Mouse (Mus musculus) heart, embryonic 13.5 days (tissue): ENCODE data around the gene Prmt1. TPM values are rescaled to one million over a fixed set of nuclear protein-coding genes. Genes with fewer than 3 reads are reported as not detected.

Source experiments
- ATAC-seq: fragments of 200-750 bp; cut with Nextera tagmentation; 2 replicates; pipeline ENCODE4 v1.8.0; 2017; ENCODE audit warnings: moderate TSS enrichment; ENCODE audit not compliant: insufficient number of reproducible peaks, low FRiP score, low TSS enrichment; ENCODE audit errors: extremely low read depth
- H3K27ac ChIP-seq: fragments of 300-500 bp; sonication (generic); replicated peaks from 2 replicates; pipeline ENCODE4 v1.5.1; 2015; ENCODE audit warnings: moderate library complexity, mild to moderate bottlenecking, inconsistent platforms
- H3K27me3 ChIP-seq: fragments of 300-500 bp; sonication (generic); replicated peaks from 2 replicates; pipeline ENCODE4 v1.6.1; 2015; ENCODE audit warnings: mild to moderate bottlenecking, inconsistent platforms
- H3K36me3 ChIP-seq: fragments of 300-500 bp; sonication (generic); 2 replicates; pipeline ENCODE4 v1.6.1; 2015; ENCODE audit warnings: mild to moderate bottlenecking, inconsistent platforms
- H3K4me1 ChIP-seq: fragments of 300-500 bp; sonication (generic); 2 replicates; pipeline ENCODE4 v1.6.1; 2015; ENCODE audit warnings: inconsistent platforms
- H3K4me2 ChIP-seq: fragments of 300-500 bp; sonication (generic); 2 replicates; pipeline ENCODE4 v1.6.1; 2015; ENCODE audit warnings: inconsistent platforms, mild to moderate bottlenecking, moderate library complexity
- H3K4me3 ChIP-seq: fragments of 300-500 bp; sonication (generic); 2 replicates; pipeline ENCODE4 v1.5.1; 2015; ENCODE audit warnings: moderate library complexity, mild to moderate bottlenecking, inconsistent platforms
- H3K9ac ChIP-seq: fragments of 300-500 bp; sonication (generic); 2 replicates; pipeline ENCODE4 v1.6.1; 2015; ENCODE audit warnings: inconsistent platforms, mild to moderate bottlenecking, moderate library complexity
- H3K9me3 ChIP-seq: fragments of 300-500 bp; sonication (generic); 2 replicates; pipeline ENCODE4 v1.6.1; 2016; ENCODE audit warnings: inconsistent platforms
- WGBS: fragments of 180-500 bp; shearing (Covaris S2); methylation state at CpG from one replicate; pipeline ENCODE4 v1.1.7; 2015; ENCODE audit warnings: mixed read lengths; 5-methylcytosine and 5-hydroxymethylcytosine counted together
- polyA plus RNA-seq: library from polyadenylated mRNA; unstranded; fragments of >200 nt; fragmentation: Nextera tagmentation; extraction: Ambion mirVana; gene quantifications from 2 replicates; pipeline ENCODE4 v1.2.1, GENCODE M21; 2015

Prmt1 gene
- polyA plus RNA-seq, 1 experiment from 2014 or later = 438 TPM

DNA sequence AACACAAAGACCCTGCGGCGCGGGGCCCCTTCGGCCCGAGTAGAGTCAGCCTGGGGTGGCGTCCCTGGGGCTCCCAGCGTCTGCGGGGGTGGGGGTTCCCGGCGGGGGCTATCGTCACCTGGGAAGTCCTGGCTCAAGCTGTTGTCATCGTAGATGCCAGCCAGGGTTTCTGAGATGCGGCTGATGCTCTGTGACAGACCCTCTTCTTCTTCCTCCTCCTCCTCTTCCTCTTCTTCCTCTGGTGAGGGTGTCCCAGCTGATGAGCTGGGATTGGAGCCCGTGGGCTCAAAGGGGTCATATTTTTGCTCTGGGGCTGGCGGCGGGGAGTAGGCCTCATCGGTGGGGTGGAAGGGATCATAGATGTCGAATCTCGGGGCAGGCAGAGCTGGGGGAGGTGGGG, 22.0 kb upstream of the Prmt1 start:
- no peaks in the 10 kb centered on the region for H3K27me3 ChIP-seq
- no peak overlapping the region for H3K9ac ChIP-seq
- no peak overlapping the region for H3K27ac ChIP-seq
- H3K36me3 ChIP-seq = peaks cover 100% of the 10 kb centered on the region
- H3K4me3 ChIP-seq = no peak overlapping the region
- no peak for ATAC-seq
- peaks cover 23% of the 10 kb centered on the region for H3K4me1 ChIP-seq
- 94% methylated on average over 19 of the region's 19 CpGs for WGBS
- no peak overlapping the region for H3K4me2 ChIP-seq
- no peaks in the 10 kb centered on the region for H3K9me3 ChIP-seq

DNA sequence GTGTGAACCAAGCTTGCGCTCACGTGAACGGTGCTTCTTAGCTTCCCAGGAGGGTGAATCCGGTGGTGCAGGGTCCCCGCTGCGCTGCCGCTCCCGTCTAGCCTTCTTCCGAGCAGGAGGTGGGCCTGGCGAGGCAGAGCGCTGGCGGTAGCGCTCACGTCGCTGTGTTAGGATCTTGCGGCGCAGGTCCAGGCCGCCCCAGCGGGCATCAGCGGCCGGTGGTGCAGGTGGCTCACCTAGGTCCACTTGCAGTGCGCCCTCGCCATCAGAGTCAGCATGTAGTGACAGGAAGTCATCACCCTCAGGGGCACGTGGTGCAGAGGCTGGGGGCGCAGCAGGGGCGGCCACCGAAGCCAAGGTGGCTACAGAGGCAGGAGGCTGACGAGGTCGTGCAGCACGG, 21.5 kb upstream of the Prmt1 start:
- H3K4me1 ChIP-seq = peaks cover 18% of the 10 kb centered on the region
- H3K9me3 ChIP-seq = no peaks in the 10 kb centered on the region
- H3K27ac ChIP-seq = no peak overlapping the region
- no peak for ATAC-seq
- 93% methylated on average over 30 of the region's 30 CpGs for WGBS
- H3K36me3 ChIP-seq = peaks cover 100% of the 10 kb centered on the region
- no peak overlapping the region for H3K4me2 ChIP-seq
- H3K9ac ChIP-seq = no peak overlapping the region
- no peak overlapping the region for H3K4me3 ChIP-seq
- H3K27me3 ChIP-seq = no peaks in the 10 kb centered on the region

- no peaks in the 10 kb centered on the region for H3K9me3 ChIP-seq
- H3K4me2 ChIP-seq = no peak overlapping the region
- H3K27me3 ChIP-seq = no peaks in the 10 kb centered on the region
- peaks cover 100% of the 10 kb centered on the region for H3K36me3 ChIP-seq
- H3K4me1 ChIP-seq = peaks cover 18% of the 10 kb centered on the region
- no peak overlapping the region for H3K4me3 ChIP-seq
- H3K9ac ChIP-seq = no peak overlapping the region
- WGBS = 93% methylated on average over 29 of the region's 29 CpGs
- no peak for ATAC-seq
- H3K27ac ChIP-seq = no peak overlapping the region
Observed at GRCm38 (mm10) chr7:45007141-45007540, 20.8 kb upstream of the Prmt1 start.

GRCm38 (mm10) chr7:45006503-45006902, 20.1 kb upstream of the Prmt1 start:
- Histone ChIP-seq H3K9ac (no peak overlapping the region), H3K27ac (no peak overlapping the region), H3K9me3 (no peaks in the 10 kb centered on the region), H3K4me1 (peaks cover 18% of the 10 kb centered on the region), H3K36me3 (peaks cover 100% of the 10 kb centered on the region), H3K4me2 (no peak overlapping the region), H3K27me3 (no peaks in the 10 kb centered on the region), H3K4me3 (no peak overlapping the region)
- 96% methylated on average over 12 of the region's 12 CpGs for WGBS
- ATAC-seq = no peak

- H3K9ac ChIP-seq = peak overlapping the region; percentile 52; the same call in 1 of the 2 replicates
- no peak overlapping the region for H3K4me3 ChIP-seq
- peaks cover 25% of the 10 kb centered on the region for H3K4me1 ChIP-seq
- no peak overlapping the region for H3K4me2 ChIP-seq
- no peaks in the 10 kb centered on the region for H3K27me3 ChIP-seq
- H3K27ac ChIP-seq = 0 out of 2 replicates have a peak overlapping the region, but pooled peaks have one; percentile 28
- no peak for ATAC-seq
- peaks cover 100% of the 10 kb centered on the region for H3K36me3 ChIP-seq
- no peaks in the 10 kb centered on the region for H3K9me3 ChIP-seq
- WGBS = 85% methylated on average over 6 of the region's 6 CpGs
Observed at GRCm38 (mm10) chr7:45005321-45005992, 19.1 kb upstream of the Prmt1 start.

DNA sequence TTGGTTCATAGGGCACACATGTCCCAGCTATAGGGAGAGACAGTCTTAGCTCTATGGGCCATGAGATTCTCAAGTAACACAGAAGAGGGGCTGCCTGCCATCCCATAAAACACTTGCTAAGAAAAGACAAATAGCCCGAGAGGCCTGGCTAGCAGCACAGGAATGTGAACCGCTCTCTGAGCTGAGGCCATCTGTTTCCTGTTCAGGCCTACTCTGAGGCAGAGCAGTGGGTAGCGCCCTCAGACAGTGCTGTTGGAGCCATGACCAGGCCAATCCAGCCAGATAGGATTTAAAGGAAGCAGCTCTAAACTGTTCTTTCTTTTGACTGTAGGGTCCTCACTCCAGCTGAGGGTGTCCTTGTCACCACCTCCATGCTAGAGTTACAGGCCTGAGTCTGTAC, 18.2 kb upstream of the Prmt1 start:
- WGBS = 52% methylated on average over 3 of the region's 3 CpGs
- Histone ChIP-seq H3K27ac (peak overlapping the region; percentile 43; the same call in 1 of the 2 replicates), H3K4me3 (no peak overlapping the region), H3K4me2 (no peak overlapping the region), H3K27me3 (no peaks in the 10 kb centered on the region), H3K9ac (no peak overlapping the region), H3K4me1 (peaks cover 33% of the 10 kb centered on the region), H3K36me3 (peaks cover 100% of the 10 kb centered on the region), H3K9me3 (no peaks in the 10 kb centered on the region)
- ATAC-seq = no peak

DNA sequence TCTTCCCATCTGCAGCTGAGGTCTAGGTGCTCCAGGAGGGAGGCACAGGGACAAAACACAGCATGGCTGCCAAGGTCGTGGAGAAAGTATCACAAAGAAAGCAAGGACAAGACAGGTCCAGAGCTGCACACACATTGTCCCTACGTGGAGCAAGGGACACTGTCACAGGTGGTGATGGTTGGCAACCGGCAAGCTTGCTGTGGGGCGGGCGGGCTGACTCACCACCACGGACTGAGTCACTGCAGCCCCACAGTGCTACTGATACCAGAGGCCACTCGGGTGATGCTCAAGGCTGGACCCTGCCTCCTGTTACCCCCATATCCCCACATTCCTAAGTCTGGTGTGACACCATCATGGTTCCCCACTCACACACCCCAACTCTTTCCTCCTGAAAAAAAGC, 16.1 kb upstream of the Prmt1 start:
- H3K27me3 ChIP-seq = no peaks in the 10 kb centered on the region
- no peak overlapping the region for H3K4me3 ChIP-seq
- H3K36me3 ChIP-seq = peaks cover 80% of the 10 kb centered on the region
- H3K27ac ChIP-seq = no peak overlapping the region
- peaks cover 48% of the 10 kb centered on the region for H3K4me1 ChIP-seq
- no peak for ATAC-seq
- no peak overlapping the region for H3K4me2 ChIP-seq
- 72% methylated on average over 7 of the region's 7 CpGs for WGBS
- H3K9me3 ChIP-seq = no peaks in the 10 kb centered on the region
- peak overlapping the region; percentile 24; the same call in 1 of the 2 replicates for H3K9ac ChIP-seq

- Histone ChIP-seq H3K36me3 (peaks cover 67% of the 10 kb centered on the region), H3K27me3 (no peaks in the 10 kb centered on the region), H3K9me3 (no peaks in the 10 kb centered on the region), H3K4me1 (peaks cover 59% of the 10 kb centered on the region), H3K4me2 (no peak overlapping the region), H3K9ac (peak overlapping the region; percentile 50), H3K27ac (peak overlapping the region; percentile 5; the same call in 1 of the 2 replicates), H3K4me3 (no peak overlapping the region)
- WGBS = 81% methylated on average over 21 of the region's 21 CpGs
- no peak for ATAC-seq
Observed at GRCm38 (mm10) chr7:45000539-45001114, 14.3 kb upstream of the Prmt1 start.

- Histone ChIP-seq H3K4me2 (peak overlapping the region; percentile 92), H3K9ac (peak overlapping the region; percentile 34), H3K4me3 (peak overlapping the region; percentile 62), H3K4me1 (peaks cover 51% of the 10 kb centered on the region), H3K27me3 (no peaks in the 10 kb centered on the region), H3K27ac (peak overlapping the region; percentile 5), H3K36me3 (peaks cover 67% of the 10 kb centered on the region), H3K9me3 (no peaks in the 10 kb centered on the region)
- ATAC-seq = no peak
- WGBS = 54% methylated on average over 11 of the region's 11 CpGs
Observed at GRCm38 (mm10) chr7:44999753-45000152, 13.4 kb upstream of the Prmt1 start.

- H3K36me3 ChIP-seq = peaks cover 67% of the 10 kb centered on the region
- H3K4me3 ChIP-seq = peak within 1 kb of the TSS; percentile 62
- peak within 1 kb of the TSS; percentile 90 for H3K27ac ChIP-seq
- peaks cover 44% of the 10 kb centered on the region for H3K4me1 ChIP-seq
- no peak for ATAC-seq
- 1% methylated on average over 18 of the region's 18 CpGs for WGBS
- H3K27me3 ChIP-seq = no peaks in the 10 kb centered on the region
- H3K9ac ChIP-seq = peak within 1 kb of the TSS; percentile 87
- H3K9me3 ChIP-seq = no peaks in the 10 kb centered on the region
- H3K4me2 ChIP-seq = peak within 1 kb of the TSS; percentile 92
Observed at GRCm38 (mm10) chr7:44998501-44998955, 12.2 kb upstream of the Prmt1 start, which contains the start of gene Bcl2l12. Bcl2l12 (minus strand) TSS chr7:44998712.

DNA sequence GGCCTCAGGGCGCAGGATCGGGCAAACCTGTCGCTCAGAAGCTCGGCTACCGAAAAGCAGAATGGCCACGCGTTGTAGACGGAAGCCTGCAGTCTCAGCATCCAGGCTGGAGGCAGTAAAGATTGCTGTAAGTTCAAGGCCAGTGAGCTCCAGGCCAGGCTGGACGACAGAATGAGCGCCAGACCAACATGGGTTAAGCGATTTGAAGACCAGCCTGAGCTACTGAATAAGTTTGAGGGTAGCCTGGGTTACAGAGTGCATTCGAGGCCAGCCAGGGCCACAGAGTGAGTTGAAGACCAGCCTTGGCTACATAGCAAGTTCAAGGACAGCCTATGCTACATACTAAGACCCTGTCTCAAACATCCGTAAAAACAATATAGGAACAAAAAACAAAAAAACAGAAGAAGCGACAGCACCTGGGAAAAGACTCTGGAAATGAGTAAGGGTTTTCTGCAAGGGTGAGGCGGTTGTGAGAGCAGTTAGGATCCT, 11.6 kb upstream of the Prmt1 start:
- Histone ChIP-seq H3K4me3 (peak overlapping the region; percentile 62), H3K4me2 (peak overlapping the region; percentile 92), H3K4me1 (peaks cover 44% of the 10 kb centered on the region), H3K9me3 (no peaks in the 10 kb centered on the region), H3K27ac (peak overlapping the region; percentile 90), H3K27me3 (no peaks in the 10 kb centered on the region), H3K9ac (peak overlapping the region; percentile 87), H3K36me3 (peaks cover 67% of the 10 kb centered on the region)
- whole genome bisulfite sequencing = 2% methylated on average over 15 of the region's 15 CpGs
- ATAC-seq = no peak; the same call in 1 of the 2 replicates
